Mouse (Mus musculus): ENCODE results near the gene Tdrd6.
A peak's percentile ranks its signal among the peaks of the same experiment; 100 is the strongest.

Gene Tdrd6

DNA sequence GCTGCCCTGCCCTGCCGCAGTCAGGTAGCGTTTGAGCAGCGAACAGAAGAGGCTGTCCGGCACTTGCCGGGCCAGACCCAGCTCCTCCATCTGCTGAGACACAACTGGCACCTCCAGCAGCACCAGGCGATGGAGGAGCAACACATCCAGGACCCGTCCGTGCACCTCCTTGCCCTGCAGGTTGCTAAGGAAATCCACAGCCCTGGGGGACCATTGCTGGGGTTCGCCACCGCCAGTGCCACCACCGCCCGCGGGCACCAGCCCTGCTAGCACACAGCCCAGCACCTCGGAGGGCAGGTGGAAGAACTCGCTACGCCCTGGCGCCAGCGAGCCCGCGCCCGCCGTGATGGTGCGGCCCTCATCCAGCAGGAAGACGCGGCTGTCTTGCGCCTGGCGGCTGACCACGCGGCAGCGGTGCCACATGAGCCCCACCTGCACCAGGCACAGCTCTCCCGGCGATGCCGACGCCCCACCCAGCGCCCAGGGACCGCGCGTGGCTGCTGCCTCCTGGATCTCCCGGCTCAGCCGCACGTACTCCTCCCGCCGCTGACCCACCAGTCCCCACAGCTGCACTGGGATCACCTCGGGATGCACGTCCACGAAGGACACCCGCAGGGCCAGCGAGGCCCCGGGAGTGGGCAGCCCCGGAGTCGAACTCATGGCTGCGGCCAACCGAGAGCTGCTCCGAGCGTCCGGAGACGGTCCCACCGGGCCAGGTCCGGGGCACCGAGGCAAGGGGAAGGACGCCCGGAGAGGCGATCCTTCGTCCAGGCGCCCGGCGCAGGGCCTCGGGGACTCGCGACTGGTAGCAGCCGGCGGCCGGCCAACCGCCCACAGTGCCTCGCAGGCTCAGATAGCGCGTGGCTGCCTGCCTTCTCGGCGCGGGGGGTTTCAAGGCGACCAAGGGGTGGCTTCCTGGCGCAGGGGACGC is at the start of gene Tdrd6:
Gene Tdrd6, minus strand, starts transcription at position 804 of the 931 bp plus-strand sequence.
- no peak for DNase-seq

GRCm38 (mm10) chr17:43677317-43677716 is 47.2 kb upstream of the Tdrd6 start:
- no peak for DNase-seq

GRCm38 (mm10) chr17:43676241-43676640 is 46.1 kb upstream of the Tdrd6 start:
- no peak for DNase-seq

DNA sequence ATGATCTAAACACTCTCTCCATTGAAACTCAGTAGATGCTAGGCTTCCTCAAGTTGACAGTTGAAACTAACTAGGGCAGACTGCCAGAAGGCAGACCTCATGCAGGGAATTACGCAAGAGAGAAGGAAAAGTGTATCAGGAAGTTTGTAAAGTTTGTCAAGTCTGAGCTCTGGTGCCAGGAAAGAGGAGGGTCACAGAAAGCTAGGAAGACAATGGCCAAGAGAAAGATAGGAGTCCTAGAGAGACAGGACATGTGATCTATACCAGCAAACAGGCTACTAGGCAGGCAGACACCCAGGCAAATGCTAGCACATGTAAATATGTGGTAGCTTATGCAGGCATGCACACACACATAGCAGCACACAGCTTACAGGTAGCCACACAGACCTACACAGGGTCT is 45.1 kb upstream of the Tdrd6 start:
- DNase-seq: no peak

- no peak for DNase-seq
Measured at GRCm38 (mm10) chr17:43671907-43672306, 41.8 kb upstream of the Tdrd6 start.

DNA sequence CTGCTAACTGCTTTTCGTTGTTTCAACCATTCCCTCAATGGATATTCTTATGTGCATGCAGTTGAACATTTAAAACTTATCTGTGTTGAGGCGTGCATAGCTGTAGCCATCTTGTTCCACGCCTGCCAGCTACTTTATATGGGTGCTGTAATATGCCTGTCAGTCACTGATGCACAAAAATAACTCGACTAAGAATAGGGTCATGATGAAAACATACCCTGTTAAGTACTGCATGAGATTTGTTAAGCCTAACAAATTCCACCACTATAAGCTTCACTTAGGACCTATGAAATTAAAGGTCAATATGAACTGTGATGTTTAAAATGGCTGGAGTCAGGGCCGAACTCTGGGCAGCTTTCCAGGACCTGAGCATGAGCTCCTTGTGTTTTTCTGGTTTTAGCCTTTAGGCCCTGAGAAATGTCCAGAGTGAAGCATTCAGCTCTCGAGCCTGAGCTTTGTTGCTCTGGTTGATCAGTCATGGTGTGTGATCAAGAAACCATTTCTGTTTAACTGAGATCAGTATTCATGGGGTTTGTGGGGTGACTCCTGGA is 39.1 kb upstream of the Tdrd6 start:
- no peak for DNase-seq

GRCm38 (mm10) chr17:43667290-43667843 is 37.3 kb upstream of the Tdrd6 start, which contains the start of gene Cyp39a1:
TSS of gene Cyp39a1 (plus strand) at chr17:43667425.
- no peak for DNase-seq

- peak; percentile 88 for DNase-seq
Measured at GRCm38 (mm10) chr17:43666576-43667289, 36.6 kb upstream of the Tdrd6 start, which contains the start of gene Slc25a27. TSS of gene Slc25a27 (minus strand) at chr17:43667214.

DNA sequence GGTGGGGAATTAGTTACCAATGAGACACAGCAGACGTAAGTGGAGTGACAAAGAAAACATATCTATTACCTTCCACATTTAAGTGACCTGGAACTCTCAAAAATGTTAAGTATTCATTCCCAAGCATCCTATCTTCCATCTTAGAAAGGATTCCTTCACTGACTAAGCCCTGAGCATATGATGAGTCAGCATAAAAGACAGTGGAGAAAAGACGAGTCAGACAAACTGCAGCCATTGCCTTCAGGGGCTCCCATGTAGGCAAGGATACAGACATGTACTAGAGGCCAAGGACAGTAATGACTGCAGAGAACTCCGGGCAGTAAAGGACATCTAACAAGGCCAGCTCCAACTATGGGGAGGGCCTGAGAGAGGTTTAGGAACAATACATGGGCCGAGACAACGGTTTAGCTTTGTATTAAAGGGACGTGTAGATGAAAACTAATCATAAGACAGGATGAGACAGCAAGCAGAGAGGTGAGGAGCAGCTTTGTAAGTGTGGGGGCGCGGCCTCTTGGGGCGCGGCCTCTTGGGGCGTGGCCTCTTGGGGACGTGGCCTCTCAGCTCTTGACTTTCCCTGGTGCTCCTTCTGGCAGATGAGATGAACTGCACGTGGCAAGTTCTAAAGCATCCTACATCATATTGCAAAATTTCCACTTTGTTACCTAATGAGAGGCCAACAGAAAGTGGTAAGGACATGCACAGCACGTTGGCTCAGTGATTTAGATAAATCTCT is 21.4 kb upstream of the Tdrd6 start:
- DNase-seq: no peak

GRCm38 (mm10) chr17:43649641-43650436 is 19.7 kb upstream of the Tdrd6 start:
- DNase-seq: no peak

DNA sequence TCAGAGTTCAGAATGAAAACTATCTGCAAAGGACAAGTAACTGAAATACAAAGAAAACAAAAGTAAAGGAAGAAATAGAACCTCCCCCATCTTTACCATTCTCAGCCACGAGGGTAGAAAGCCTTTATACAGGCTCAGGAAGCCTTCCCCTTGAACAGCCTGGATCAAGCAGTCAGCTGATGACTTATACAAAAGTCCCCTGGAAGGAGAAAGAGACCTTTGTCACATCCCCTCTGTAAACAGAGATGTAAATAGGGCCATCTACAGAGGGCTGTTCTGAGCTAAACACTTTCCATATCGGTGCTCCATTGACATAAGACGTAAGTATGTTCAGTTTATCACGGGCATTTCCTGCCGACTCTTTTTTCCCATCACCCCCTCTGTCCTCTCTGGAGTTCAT is 16.8 kb upstream of the Tdrd6 start:
- no peak for DNase-seq

DNA sequence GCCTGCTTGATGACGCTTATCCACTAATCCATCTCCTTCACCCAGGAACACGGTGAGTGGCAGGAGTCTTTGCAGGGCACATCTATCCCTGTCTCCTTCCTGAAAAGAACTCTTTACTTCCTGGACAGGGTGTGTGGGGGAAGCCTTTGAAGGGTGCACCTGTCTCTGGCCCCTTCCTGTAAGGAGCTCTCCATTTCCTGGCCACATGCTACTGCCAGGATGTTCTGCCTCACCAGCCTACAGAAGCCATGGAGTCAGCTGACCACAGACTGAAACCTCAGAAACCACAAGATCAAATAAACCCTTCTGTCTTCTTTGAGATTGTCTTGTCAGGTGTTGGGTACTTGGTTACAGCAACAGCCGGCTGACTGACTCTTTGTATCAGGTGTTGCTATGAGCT is 15.0 kb upstream of the Tdrd6 start:
- DNase-seq: no peak

- DNase-seq: no peak
Measured at GRCm38 (mm10) chr17:43644375-43644774, 14.3 kb upstream of the Tdrd6 start.

GRCm38 (mm10) chr17:43643191-43643590 is 13.1 kb upstream of the Tdrd6 start:
- no peak for DNase-seq

- DNase-seq: no peak
Measured at GRCm38 (mm10) chr17:43640825-43641224, 10.7 kb upstream of the Tdrd6 start.

DNA sequence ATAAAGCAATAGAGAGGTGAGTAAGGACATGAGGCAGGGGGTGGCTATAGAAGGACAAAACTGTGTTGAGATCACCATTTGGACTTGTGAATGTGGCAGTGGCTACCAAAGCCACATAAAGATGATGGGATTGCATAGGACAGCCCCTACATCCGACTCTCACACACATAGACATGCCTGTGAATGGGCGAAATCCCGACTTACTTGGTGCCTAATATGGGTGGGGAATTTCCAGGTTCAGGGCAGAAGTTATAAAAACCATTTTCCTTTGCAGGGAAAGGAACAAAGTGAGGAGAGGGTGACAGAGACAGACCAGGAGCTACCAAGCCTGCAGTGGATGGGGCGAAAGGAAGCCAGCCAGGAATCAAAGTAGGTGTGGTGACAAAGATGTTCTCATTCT is 7.0 kb upstream of the Tdrd6 start:
- DNase-seq: no peak

DNA sequence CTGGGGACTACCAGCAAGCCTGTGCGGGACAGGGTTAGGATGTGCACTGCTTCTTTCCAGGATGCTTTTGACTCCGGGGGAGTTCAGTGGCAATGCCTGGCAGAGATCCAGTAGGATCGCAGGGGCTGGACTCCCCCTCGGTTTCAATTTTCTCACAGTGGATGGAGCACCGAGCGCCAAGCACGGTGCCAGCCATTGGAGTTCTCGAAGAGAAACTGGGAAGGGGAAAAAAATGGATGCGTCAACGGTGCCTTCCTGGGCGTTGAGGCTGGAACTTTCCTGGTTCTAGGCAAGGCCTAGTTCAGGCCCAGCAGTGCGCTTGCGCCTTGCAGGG is 295 bp upstream of the Tdrd6 start:
- DNase-seq: no peak

GRCm38 (mm10) chr17:43629026-43629495 is 1.0 kb downstream of the Tdrd6 start:
- no peak for DNase-seq

- no peak for DNase-seq
Measured at GRCm38 (mm10) chr17:43628246-43628645, 1.9 kb downstream of the Tdrd6 start.

DNA sequence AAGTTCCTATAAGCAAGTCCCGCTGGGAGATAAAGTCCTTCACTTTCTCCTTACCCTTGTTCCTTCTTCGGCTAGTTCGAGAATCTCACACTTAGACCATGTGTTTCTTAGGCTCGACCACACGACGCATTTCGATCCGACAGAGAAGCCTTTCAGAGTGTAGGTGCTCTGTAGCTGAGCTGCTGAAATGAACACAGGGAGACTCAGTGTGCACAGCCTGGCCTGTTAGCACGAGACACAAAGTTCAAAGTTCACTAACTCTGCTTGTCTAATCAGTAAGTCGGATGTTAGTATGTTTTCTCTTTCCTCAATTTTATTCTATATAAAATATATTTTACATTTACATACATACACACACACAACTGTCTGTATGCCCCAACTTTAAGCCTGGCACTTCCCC is 8.0 kb downstream of the Tdrd6 start:
- DNase-seq: no peak

DNA sequence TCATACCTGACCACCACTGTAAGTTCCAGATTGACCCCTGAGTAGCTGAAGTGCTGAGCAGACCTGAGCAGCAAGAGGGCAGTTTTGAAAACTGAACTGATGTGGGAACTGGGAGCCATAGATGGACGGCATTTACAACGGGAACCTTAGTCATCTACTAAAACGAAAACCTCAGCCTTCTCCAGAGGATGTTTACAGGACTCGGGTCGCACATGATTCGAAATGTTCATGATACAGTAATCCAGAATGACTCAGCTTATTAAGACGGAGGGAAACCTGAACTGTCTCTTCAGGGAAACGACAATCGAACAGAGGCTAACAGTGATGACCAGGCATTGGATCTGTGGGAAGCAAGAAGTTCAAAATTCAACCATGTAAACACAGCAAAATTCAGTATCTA is 10.9 kb downstream of the Tdrd6 start:
- DNase-seq: no peak

GRCm38 (mm10) chr17:43612221-43612620 is 17.9 kb downstream of the Tdrd6 start:
- DNase-seq: no peak
